Mouse (Mus musculus) C2C12 (cell line): ENCODE results near the gene Cul3. TPM values are rescaled to one million over a fixed set of nuclear protein-coding genes. Genes with fewer than 3 reads are reported as not detected.

Experiments used
- H3K27me3 ChIP-seq: one replicate; pipeline ENCODE4 v1.6.1; 2011; ENCODE audit not compliant: control insufficient read depth, insufficient read depth, insufficient read length
- H3K36me3 ChIP-seq: one replicate; pipeline ENCODE4 v1.6.1; 2011; ENCODE audit not compliant: control insufficient read depth, insufficient read depth
- H3K4me3 ChIP-seq: one replicate; pipeline ENCODE4 v1.5.1; 2011; ENCODE audit warnings: mild to moderate bottlenecking, control low read depth; ENCODE audit not compliant: poor library complexity, insufficient read depth, severe bottlenecking
- H3K79me2 ChIP-seq: one replicate; pipeline ENCODE4 v1.6.1; 2011; ENCODE audit not compliant: control insufficient read depth, insufficient read depth
- H3K79me3 ChIP-seq: one replicate; pipeline ENCODE4 v1.6.1; 2011; ENCODE audit warnings: low read depth, control low read depth
- H3ac ChIP-seq: one replicate; pipeline ENCODE3; 2011; ENCODE audit warnings: low read depth; ENCODE audit not compliant: control insufficient read depth, insufficient read length
- CEBPB ChIP-seq: IDR thresholded peaks from one replicate; pipeline ENCODE4 v1.6.1; 2011; ENCODE audit warnings: low read depth, mild to moderate bottlenecking, control low read depth, moderate library complexity
- CTCF ChIP-seq: IDR thresholded peaks from one replicate; pipeline ENCODE4 v1.5.1; 2011; ENCODE audit not compliant: control insufficient read depth, insufficient read depth, insufficient read length
- FOSL1 ChIP-seq: IDR thresholded peaks from one replicate; pipeline ENCODE4 v1.8.0; 2011; ENCODE audit warnings: mild to moderate bottlenecking, low read length; ENCODE audit not compliant: poor library complexity, insufficient read depth, severe bottlenecking
- MAX ChIP-seq: IDR thresholded peaks from one replicate; pipeline ENCODE4 v1.6.1; 2011; ENCODE audit warnings: mild to moderate bottlenecking, control low read depth
- MYOD1 ChIP-seq: IDR thresholded peaks from one replicate; pipeline ENCODE4 v1.6.1; 2011; ENCODE audit warnings: low read depth; ENCODE audit not compliant: control insufficient read depth, insufficient read length
- MYOG ChIP-seq: IDR thresholded peaks from one replicate; pipeline ENCODE4 v1.6.1; 2011; ENCODE audit not compliant: control insufficient read depth, insufficient read length; ENCODE audit errors: extremely low read depth
- USF1 ChIP-seq: IDR thresholded peaks from one replicate; pipeline ENCODE4 v1.6.1; 2011; ENCODE audit warnings: low read depth, mild to moderate bottlenecking, control low read depth, moderate library complexity
- polyA plus RNA-seq: library from polyadenylated mRNA; unstranded; fragments of >200 nt; fragmentation: generic; extraction: Trizol; gene quantifications from one replicate; pipeline ENCODE4 v1.2.1, GENCODE M21; 2012; ENCODE audit warnings: missing spikeins

The Cul3 gene
- polyA plus RNA-seq, 1 experiment: 31.1 TPM

DNA sequence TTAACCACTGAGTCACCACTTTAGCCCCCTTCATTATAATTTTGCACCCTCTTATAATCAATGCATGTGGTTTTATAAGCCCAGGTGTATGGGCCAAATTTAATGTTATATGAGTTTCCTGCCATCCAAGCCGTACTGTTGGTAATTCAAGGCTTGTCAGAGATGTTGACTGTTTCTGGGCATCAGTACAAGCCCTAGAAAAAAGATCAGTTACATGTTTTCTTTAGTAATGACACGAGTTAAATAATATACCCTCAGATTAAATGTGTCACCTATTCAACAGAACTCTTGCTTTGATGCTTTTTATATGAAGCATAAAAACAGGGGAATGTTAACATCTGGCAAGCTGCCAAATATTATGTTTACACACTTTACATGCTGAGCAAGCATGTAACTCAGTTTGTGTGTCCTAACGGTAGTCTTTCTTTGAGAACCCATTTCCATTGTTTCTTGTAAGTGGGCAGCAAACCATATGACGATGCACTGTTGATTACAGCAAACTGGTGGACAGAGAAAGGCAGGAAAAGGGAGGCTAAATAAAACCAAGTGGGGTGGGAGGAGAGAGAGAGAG is 19.8 kb upstream of the Cul3 start:
- no peak overlapping the region for H3K4me3 ChIP-seq
- H3K79me3 ChIP-seq: no peaks in the 10 kb centered on the region
- TF ChIP-seq MYOD1 (no peak), USF1 (no peak), FOSL1 (no peak), CEBPB (no peak), CTCF (no peak), MYOG (no peak), MAX (no peak)
- no peak overlapping the region for H3ac ChIP-seq
- H3K79me2 ChIP-seq: no peaks in the 10 kb centered on the region
- no peaks in the 10 kb centered on the region for H3K27me3 ChIP-seq
- H3K36me3 ChIP-seq: no peaks in the 10 kb centered on the region

GRCm38 (mm10) chr1:80340061-80340435 is 232 bp downstream of the Cul3 start:
- peak overlapping the region; percentile 93 for H3ac ChIP-seq
- no peaks in the 10 kb centered on the region for H3K27me3 ChIP-seq
- peak overlapping the region; percentile 64 for H3K4me3 ChIP-seq
- peaks cover 47% of the 10 kb centered on the region for H3K79me3 ChIP-seq
- peaks cover 51% of the 10 kb centered on the region for H3K79me2 ChIP-seq
- H3K36me3 ChIP-seq: peaks cover 4% of the 10 kb centered on the region
- no peak for TF ChIP-seq FOSL1
- no peak for TF ChIP-seq CEBPB

- peaks cover 56% of the 10 kb centered on the region for H3K79me2 ChIP-seq
- H3K27me3 ChIP-seq: no peaks in the 10 kb centered on the region
- TF ChIP-seq FOSL1 (no peak), MYOG (no peak), MAX (no peak), USF1 (no peak), CTCF (no peak), MYOD1 (no peak), CEBPB (no peak)
- H3K36me3 ChIP-seq: peaks cover 4% of the 10 kb centered on the region
- peak overlapping the region; percentile 93 for H3ac ChIP-seq
- peak overlapping the region; percentile 64 for H3K4me3 ChIP-seq
- peaks cover 53% of the 10 kb centered on the region for H3K79me3 ChIP-seq
Observed at GRCm38 (mm10) chr1:80339425-80340021, 757 bp downstream of the Cul3 start.

DNA sequence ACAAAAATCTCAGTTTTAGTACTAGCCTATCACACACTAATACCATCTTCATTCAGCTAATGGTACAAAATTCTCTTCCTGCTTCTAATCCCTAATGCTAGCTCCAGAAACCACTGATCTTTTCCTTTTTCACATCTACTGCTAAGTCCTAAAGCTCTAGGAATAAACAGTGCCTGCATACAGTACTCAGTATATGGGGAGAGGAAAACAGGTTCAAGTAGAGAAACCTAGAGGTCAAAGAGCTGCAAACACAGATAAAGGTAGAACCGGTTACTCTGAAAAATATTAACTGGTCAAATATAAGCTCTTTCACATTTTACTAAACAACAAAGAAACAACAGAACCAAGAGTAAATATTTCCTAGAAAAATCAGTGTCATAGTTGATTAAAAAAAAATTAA is 1.9 kb downstream of the Cul3 start:
- no peak for TF ChIP-seq CTCF
- TF ChIP-seq FOSL1: no peak
- TF ChIP-seq USF1: no peak
- TF ChIP-seq MYOG: no peak
- H3K4me3 ChIP-seq: peak overlapping the region; percentile 64
- H3ac ChIP-seq: no peak overlapping the region
- peaks cover 4% of the 10 kb centered on the region for H3K36me3 ChIP-seq
- peaks cover 64% of the 10 kb centered on the region for H3K79me3 ChIP-seq
- peaks cover 68% of the 10 kb centered on the region for H3K79me2 ChIP-seq
- H3K27me3 ChIP-seq: no peaks in the 10 kb centered on the region

DNA sequence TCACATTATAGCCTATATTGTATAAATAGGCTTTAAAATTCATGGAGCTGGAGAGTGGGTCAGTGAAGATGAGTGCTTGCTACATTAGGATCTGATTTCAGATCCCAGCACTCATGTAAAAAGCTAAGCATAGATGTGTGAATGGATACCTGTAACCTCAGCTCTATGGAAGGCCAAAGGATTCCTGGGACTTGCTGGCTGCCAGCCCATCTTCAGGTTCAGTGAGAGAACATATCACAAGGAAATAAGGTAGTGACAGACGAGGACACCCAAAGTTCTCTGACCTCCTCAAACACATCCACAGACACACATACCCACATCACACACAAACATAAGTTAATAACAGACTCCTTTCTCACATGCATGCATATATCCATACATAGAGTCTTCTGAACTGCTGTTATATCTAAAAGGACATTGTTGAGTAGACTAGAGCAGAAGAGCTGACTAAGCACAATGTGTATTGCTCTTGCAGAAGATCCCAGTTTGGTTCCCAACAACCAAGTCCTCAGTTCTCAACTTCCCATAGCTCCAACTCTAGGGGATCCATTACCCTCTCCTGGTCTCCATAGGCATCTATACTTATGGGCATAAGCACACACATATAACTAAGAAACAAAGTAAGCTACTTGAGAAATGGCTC is 4.4 kb downstream of the Cul3 start:
- Histone ChIP-seq H3ac (no peak overlapping the region), H3K4me3 (no peak overlapping the region), H3K79me3 (peaks cover 90% of the 10 kb centered on the region), H3K79me2 (peaks cover 93% of the 10 kb centered on the region), H3K36me3 (peaks cover 4% of the 10 kb centered on the region), H3K27me3 (no peaks in the 10 kb centered on the region)
- no peak for TF ChIP-seq USF1
- TF ChIP-seq FOSL1: no peak
- no peak for TF ChIP-seq MYOG
- no peak for TF ChIP-seq MAX
- no peak for TF ChIP-seq MYOD1
- TF ChIP-seq CEBPB: no peak
- TF ChIP-seq CTCF: no peak

GRCm38 (mm10) chr1:80335118-80335517 is 5.2 kb downstream of the Cul3 start:
- Histone ChIP-seq H3K36me3 (peaks cover 4% of the 10 kb centered on the region), H3ac (no peak overlapping the region), H3K4me3 (no peak overlapping the region), H3K27me3 (no peaks in the 10 kb centered on the region), H3K79me3 (peaks cover 97% of the 10 kb centered on the region), H3K79me2 (peaks cover 100% of the 10 kb centered on the region)
- TF ChIP-seq USF1 (no peak), FOSL1 (no peak), CTCF (no peak), MAX (no peak), MYOD1 (no peak), CEBPB (no peak), MYOG (no peak)
